Mouse (Mus musculus): ENCODE measurements around the gene Maea.
"Not testable (repeated sequence)": the region's sequence is repeated elsewhere in the genome, so short reads cannot be mapped to it uniquely, and the experiment has no call there.

The Maea gene

DNA sequence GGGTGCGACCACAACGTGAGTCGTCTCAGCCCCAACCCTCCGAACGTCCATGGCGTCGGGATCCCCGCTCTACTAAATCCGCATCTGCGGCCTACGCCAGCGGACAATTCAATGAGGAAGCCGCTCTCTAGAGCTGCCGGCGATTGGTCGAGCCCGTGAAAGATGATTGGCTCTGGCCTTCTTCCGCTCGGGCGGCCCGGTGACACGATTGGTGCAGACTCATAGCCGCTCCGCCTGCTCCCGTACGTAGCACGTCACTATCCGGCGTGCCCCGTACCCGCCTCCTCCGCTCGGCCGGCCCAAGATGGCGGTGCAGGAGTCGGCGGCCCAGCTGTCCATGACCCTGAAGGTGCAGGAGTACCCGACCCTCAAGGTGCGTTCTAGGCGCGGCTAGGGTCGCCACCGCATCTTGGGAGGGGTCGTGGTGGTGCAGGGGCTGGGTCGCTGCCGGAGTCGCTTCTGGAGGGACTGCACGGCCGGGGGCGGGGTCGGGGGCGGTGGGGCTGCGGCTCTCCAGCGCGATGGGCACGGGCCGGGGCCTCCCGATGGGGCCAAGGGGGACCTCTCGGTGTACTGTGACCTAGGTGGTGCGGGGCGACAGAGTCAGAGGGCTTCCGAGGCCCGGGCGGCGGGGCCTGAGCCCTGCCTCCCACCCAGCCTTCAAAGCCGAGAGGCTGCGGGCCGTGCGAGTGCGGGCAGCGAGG lies at the start of gene Maea:
TSS of gene Maea (plus strand) at position 237 of the 704 bp plus-strand sequence.
- DNase-seq (ENCODE audit: low spot score): peak; percentile 96

DNA sequence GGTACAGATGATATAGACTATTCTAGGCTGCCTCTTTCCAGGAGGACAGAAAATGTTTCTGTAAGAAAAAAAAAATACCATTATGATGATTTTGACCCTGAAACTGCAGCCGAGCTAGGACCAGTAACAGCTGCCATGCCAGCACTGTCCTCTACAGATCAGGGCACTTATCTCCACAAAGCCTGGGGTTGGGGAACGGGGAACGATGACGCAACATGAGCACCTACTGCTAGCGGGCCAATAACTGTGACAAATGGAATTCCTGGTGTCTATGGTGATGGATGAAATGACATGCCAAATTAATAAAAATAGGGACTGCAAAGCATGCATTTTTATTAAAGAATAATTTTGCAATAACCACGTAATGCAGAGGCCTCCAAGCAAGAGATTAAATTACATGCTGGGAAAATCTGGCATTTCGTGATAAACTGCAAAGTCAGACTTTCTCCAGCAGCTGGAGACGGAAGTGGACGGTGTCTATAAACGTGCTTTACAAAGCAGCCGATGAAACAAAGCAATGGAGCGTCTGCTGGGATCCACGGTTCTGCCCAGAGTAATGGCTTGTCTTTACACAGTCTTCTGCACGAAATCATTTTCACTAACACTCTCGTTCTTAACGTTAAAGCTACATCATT lies 41.4 kb upstream of the Maea start:
- DNase-seq (ENCODE audit: low spot score): no peak

DNA sequence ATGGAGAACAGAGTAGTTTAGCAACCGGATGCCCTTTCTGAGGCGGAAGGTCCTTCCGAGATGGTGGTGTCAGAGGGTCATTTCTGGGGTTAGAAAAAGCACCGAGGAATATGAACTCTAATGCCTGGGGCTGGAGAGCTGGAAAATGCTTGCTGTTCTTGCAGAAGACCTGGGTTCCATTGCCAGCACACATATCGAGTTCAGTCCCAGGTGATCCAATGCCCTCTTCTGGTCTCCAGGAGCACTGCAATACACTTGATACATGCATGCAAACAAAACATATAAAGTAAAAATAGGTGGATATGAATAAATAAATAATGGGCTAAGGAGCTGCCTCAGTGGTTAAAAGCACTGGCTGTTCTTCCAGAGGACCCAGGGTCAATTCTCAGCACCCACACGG lies 38.1 kb upstream of the Maea start:
- DNase-seq (ENCODE audit: low spot score): no peak

DNA sequence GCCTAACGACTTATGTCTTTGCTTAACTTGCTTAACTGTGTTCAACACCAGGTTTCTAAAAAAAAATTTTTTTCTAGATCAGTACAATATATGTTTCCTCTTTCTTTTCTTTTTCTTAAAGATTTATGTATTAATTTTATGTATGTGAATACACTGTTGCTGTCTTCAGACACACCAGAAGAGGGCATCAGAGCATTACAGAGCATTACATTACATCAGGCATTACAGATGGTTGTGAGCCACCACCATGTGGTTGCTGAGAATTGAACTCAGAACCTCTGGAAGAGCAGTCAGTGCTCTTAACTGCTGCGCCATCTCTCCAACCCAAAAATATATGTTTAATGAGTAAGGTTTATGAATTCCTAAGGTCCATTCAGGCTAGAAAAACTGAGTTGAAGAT lies 33.5 kb upstream of the Maea start:
- no peak for DNase-seq (ENCODE audit: low spot score)

DNA sequence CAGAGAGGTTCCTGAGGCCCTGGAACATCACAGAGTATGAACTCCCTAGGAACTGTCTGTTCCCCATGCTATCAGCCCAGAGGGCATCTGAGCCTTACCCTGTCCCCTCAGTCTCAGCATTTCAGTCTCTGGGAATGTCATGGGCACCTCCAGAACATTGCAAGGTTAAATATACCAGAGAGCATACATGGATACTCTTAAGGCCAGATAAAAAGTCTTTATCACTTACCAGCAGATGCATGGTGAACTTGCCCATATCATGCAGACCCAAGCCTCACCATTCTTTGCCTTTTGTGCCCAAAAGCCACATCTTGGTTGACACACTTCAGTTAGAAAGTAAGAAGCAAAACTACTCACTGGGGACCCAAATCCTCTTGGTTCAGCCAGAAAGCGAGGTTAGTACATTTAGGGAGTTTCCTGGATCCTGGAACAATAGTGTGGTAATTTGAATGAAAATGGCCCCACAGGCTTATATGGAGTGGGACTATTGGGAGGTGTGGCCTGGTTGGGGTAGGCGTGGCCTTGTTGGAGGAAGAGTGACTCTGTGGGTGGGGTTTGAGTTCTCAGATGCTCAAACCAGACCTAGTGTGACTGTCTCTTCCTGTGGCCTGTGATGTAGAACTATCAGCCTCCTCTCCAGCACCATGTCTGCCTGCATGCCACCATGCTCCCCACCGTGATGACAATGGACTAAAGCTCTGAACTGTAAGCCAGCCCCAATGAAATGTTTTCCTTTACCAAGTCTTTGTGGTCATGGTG lies 24.4 kb upstream of the Maea start:
- no peak for DNase-seq (ENCODE audit: low spot score)

DNA sequence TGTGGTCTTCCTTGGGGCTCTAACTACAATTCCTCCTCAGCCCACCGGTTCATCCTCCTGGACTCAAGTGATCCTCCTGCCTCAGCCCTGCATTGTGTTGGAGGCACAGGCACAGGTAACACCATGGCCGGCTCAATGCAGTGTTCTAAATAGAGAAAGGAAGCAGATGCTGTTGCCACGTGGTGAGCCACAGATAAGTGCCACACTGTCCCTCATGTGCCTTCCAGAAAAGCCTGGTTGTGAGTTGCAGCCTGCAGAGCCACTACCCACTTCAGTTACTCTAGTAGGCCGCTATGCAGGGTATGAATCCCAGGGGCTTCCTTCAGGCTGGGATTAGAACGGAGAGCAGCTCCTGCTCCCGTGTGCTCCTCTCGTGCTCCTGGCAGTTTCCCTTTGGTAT lies 23.1 kb upstream of the Maea start:
- DNase-seq (ENCODE audit: low spot score): no peak

DNA sequence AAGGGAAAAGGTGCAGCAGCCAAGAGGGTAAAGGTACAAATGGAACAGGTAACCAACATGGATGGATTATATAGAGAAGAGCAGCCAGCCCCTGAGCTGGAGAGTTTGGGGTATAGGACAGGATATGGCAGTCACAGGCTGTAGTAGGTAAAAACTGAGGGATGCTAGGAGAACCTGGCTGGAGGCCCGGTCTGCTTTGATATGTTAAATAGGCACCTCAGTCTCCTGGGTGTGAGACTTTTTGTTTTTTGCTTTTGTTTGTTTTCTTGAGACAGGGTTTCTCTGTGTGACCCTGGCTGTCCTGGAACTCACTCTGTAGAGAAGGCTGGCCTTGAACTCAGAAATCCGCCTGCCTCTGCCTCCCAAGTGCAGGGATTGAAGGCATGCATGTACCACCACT lies 10.8 kb upstream of the Maea start:
- DNase-seq (ENCODE audit: low spot score): no peak

DNA sequence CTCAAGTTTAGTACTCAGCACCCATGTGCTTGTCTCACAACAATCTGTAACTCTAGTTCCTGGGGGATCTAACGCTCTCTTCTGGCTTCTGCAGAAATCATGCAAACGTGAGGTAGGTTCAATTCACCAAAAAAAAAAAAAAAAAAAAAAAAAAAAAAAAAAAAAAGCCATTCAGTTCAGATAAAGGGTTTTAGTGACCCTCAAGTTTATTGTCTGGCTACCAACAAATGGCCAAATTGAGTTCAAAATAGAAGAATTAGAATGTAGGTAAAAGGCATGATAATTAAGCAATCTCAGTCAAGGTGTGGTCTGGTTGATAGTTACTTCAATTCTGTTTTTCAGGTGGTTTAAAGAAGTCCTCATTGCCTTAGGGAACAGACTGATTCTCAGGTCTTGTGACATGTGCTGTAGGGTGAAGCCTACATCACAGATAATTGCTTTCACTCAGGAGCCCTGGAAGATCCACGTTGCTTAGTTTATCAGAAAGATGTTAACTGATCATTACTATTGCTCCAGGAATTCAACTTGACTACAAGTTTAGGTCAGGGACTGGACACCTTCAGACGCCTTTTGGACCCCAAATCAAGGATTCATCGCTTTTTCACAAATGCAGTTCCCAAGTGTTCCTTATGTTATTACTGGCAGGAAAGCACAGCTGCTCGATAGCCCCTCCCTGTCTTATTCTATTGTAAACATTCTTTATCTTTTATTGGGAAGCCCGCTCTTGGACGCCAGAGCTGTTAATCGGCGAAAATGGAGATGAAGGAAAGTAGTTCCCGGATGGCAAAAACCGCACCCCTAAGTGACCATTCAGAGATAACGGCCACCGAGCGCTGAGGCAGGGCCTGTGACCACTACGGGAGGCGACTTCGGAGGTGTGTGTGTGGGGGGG lies 682 bp upstream of the Maea start:
- DNase-seq (ENCODE audit: low spot score): peak; percentile 9

DNA sequence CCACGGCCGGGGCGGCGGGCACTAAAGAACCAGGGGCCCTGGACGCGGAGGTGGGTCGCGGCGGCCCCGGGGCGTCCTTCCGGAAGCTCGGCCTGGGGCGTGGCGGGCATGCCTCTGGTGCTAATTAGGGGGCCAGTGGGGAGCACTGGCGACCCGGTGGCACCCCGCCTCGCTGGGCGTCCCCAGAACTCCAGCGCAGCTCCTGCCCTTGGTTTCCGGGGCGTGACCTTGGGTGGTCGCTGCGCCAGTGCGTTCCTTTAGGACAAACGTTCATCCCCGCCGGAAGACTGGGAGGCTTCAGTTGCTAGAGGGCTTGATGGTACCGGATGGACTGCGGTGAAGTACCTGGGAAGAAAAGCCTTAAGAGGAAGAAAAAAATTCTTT lies 660 bp downstream of the Maea start:
- no peak for DNase-seq (ENCODE audit: low spot score)

DNA sequence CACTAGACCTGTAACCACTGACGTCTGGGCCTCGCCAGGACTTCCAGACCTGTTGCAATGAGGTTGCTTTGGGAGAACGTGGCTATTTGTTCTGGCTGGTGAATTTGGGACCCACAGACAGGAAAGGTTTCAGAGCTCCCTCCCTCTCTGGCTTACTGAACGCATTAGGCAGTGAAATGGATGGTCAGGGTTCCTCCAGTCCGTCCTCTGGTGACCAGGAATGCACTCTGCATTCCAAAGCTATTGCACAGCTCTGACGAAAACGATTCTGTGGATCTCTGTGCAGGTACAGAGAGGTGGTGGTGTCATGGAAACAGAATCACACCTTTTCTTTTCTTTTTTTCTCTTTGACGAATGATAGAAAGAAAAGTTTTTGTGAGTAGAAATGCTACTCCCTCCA lies 1.9 kb downstream of the Maea start:
- no peak for DNase-seq (ENCODE audit: low spot score)

DNA sequence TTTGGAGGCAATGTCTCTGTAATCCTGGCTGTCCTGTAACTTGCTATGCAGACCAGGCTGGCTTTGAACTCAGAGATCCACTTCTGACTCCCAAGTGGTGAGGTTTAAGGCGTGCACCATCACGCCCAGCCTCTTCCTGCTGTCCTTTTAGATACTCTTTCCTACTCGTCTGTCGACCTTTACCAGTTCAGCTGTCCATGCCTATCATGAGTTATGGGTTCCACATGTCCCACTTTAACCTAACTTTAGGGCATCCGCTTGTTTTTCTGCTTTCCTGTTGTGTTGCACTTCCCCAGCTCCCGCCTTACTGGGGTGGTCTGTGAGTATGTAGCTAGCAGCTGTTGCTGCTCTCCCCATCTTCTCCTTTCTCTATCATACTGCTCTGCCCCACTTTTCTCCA lies 5.9 kb downstream of the Maea start:
- DNase-seq (ENCODE audit: low spot score): no peak

DNA sequence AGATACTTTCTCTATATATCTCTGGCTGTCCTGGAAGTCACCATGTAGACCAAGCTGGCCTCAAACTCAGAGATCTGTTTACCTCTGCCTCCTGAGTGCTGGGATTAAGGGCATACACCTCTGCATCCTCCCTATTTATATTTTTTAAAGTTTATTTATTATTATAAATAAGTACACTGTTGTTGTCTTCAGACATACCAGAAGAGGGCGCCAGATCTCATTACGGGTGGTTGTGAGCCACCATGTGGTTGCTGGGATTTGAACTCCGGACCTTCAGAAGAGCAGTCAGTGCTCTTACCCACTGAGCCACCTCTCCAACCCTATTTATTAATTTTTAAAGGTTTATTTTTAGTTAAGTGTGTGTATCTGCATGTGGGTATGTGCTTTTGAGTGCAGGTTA lies 6.9 kb downstream of the Maea start:
- not testable (repeated sequence) for DNase-seq (ENCODE audit: low spot score)

DNA sequence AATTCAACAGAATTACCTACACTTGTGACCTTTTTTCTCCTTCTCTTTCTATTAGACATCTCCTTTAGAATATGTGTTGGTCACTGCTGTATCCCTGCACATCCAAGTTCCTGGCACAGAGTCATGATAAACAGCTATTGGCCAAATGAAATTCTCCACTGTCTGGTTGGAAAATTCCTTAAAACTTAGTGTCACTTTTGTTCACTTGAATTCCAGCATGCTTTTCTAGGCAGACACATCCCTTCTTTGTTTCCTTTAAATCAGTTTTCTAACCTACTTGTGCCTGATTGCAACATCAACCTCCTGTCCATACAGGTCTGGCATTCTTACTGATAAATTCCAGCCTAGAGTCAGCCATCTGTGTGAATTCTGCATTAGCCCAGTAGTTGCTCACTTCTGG lies 7.5 kb downstream of the Maea start:
- no peak for DNase-seq (ENCODE audit: low spot score)

DNA sequence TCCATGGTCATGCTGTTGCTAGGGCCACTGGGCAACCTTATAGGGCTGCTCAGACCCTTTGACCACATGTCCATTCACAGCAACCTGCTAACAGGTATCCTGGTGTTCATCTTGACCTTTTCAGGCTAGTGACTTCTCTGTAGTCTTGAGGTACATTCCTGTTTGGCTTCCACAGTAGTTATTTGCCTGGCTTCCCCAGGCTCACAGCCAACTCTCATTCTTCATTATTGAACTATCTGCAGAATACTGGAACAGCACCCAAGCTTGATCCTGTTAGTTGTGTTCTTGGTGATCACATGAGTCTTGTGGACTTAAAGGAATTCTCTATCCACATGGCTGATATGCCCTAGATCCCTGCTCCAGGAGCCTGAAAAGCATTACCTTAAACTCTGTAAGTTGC lies 8.3 kb downstream of the Maea start:
- no peak for DNase-seq (ENCODE audit: low spot score)

DNA sequence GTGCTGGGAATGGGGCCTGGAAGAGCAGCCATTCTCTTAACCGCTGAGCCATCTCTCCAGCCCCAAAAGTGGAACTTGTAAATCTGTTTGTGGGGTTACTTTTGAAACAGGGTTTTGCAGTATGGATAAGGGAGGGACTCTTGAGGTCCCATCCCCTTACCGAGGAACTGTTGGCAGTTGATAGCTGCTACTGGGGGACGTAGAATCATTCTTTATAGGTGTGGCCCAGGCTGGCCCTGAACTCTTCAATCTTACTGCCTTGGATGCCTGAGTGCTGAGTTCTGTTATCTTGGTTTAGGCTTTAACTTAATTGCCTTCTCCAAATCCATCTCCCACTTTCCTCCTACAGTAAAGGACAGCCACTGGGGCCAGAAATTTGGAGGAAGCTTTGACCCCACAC lies 8.8 kb downstream of the Maea start:
- DNase-seq (ENCODE audit: low spot score): no peak

DNA sequence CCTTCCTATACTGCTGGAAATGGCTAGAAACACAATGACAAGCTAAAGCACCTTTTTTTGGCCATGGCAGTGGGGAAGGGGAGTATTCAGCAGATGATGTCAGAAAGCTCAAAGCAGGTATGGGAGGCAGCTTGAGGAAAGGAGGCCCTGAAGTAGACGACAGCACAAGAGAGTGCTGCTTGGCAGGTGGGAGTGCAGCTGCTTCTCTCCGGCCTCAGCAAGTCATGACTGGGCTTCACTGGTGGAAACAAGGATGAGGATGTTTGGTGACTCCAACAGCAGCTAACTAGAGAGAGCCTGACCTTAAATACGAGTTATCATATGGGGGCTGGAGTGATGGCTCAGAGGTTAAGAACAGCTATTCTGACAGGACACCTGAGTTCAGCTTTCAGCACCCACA lies 12.3 kb downstream of the Maea start:
- DNase-seq (ENCODE audit: low spot score): no peak

DNA sequence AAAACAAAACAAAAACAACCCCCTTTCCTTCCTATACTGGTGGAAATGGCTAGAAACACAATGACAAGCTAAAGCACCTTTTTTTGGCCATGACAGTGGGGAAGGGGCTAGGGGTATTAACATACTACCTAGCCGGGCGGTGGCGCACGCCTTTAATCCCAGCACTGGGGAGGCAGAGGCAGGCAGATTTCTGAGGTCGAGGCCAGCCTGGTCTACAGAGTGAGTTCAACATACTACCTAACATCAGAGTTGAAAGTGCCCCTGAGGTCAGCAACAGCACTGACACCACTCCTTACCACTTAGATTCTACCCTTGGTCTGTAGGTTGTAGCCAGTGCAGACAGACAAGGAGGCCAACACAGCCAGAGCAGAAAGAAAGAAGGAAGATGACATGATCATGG lies 13.9 kb downstream of the Maea start:
- DNase-seq (ENCODE audit: low spot score): no peak

DNA sequence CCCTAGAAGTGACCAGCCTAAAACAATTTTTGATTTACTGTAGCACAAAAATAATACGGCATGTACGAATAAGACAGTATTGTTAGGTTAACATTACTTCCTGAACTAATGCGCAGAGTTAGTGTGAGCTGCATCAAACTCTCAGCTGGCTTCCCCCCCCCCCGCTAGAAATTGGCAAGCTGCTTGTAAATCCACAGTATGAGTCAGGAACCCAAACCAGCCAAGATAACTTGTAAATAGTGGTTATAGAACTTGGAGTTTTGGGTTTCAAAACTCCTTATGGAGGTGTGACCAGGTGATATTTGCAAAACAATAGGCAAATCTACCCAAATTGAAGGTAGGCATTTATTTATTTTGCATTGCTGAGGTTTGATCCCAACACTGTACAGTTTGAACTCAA lies 14.4 kb downstream of the Maea start:
- DNase-seq (ENCODE audit: low spot score): no peak

DNA sequence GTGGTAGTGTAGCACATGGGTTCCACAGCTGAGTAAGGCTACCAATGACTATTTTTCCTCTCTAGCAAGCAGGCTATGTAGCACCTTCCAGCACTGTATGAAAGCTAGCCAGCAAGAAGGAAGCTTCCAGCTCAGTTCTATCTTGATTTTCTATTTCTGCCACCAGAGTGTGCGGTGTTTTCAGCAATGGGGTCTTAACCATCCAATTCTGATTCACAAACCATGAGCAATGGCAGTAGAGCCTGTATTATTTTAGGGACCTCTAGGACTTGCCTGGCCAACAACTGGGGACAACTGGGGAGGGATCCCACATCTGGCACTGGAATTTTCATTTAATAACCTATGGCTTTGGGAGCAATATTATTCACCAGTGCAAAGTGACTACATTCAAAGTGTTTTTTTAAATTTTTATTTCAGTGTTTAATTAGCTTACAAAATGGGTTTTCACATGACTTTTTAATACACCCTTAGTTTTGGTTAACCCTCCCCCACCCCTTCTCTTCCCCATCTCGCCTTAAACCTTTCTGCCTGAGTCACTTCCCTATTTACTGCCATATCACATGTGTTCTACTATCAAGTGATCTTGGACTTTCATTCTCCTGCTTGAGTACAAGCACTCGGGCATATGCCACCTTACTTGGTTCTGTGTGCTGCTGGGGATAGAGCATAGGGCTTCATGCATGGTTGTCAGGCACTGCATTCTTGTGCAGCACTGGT lies 16.4 kb downstream of the Maea start:
- no peak for DNase-seq (ENCODE audit: low spot score)

DNA sequence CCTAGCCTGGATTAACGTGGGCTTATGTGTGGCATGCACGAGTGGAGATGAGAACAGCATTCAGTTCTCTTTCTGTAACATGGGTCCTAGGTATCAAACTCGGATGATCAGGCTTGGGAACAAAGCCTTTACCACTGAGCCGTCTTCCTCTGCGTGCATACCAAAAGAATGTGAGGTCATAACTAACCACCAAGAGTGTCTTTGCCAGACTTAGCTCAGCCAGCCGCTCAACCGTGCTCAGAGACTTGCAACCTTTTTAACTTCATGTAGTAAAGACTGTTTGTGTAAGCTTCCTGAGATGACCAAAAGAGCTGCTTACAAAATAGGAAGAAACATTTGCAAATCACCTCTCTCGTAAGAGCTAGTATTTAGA lies 16.9 kb downstream of the Maea start:
- no peak for DNase-seq (ENCODE audit: low spot score)

DNA sequence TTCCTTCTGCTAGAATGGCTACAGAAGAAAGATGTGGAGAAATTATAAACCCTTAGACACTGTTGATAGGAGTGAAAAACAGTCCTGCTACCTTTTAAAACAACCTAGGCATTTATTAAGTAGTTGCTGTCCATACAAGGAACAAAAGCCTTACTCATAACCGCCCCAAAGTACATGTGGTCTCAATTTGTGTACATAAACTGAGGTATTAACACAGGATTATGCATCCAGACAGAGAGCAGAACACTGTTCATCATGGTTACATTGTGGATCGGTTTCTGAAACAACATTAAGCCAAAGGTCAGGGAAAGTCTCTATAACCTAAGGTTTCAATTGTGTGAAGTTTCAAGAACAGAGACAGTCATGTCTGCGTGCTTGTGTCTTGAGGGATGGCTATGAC lies 17.7 kb downstream of the Maea start:
- DNase-seq (ENCODE audit: low spot score): no peak

DNA sequence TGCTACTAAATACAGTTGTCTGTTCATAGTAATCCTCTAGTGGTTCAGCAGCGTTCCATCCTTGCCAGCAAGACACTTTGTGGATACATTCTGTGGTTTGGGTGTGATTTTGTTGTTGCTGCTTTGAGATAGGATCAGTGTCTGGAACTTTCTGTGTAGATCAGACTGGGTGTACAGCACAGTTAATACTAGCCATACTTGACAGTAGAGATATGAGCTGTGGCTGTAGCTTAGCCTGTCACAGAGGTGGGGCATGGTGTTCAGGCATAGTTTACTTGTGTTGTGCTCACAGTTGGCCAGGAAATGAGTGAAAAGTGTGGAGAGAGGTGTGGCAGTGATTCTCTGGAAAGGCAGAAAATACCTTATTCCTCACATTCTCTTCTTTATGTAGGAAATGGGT lies 22.2 kb downstream of the Maea start:
- no peak for DNase-seq (ENCODE audit: low spot score)

Measured in left cerebral cortex, adult 11 months (tissue).